Comparison of ENCODE assay signal across 8 mouse cellular contexts in genomic region chr13:74399298-74399839, GRCm38 (mm10). TPM values are rescaled to one million over a fixed set of nuclear protein-coding genes. Genes with fewer than 3 reads are reported as not detected.
DNase-seq lines count a peak whose midpoint lies in the region; ATAC-seq and TF ChIP-seq lines count a peak whose summit lies in the region.

TSS of gene Ftl1-ps1 (plus strand) at chr13:74399694.

- no peak within 1 kb of the TSS for H3K9ac ChIP-seq in embryonic facial prominence, embryonic 13.5 days
- H3K9ac ChIP-seq in heart, embryonic 15.5 days, result no peak within 1 kb of the TSS

- no peak within 1 kb of the TSS for H3K27ac ChIP-seq in thymus, adult 2 months (ENCODE audit: control insufficient read depth, insufficient read depth, low read length)
- H3K27ac ChIP-seq in embryonic facial prominence, embryonic 13.5 days, result no peak within 1 kb of the TSS
- no peak within 1 kb of the TSS for H3K27ac ChIP-seq in heart, embryonic 15.5 days

- 41% methylated on average over 11 of the region's 11 CpGs for WGBS in thymus, adult 2 months
- WGBS in embryonic facial prominence, embryonic 13.5 days, result 10% methylated on average over 11 of the region's 11 CpGs
- 15% methylated on average over 11 of the region's 11 CpGs for WGBS in heart, embryonic 15.5 days

- TF ChIP-seq POLR2A in thymus, adult 2 months (IDR thresholded peaks at IDR 0.05; ENCODE audit: control insufficient read depth, extremely low read depth, insufficient read depth, low read length, poor library complexity), result no peak

- no peaks in the 10 kb centered on the region for H3K4me1 ChIP-seq in thymus, adult 2 months (replicated peaks; ENCODE audit: control insufficient read depth, insufficient read depth, low read length)
- H3K4me1 ChIP-seq in embryonic facial prominence, embryonic 13.5 days, result no peaks in the 10 kb centered on the region
- H3K4me1 ChIP-seq in heart, embryonic 15.5 days (replicated peaks), result no peaks in the 10 kb centered on the region
- no peaks in the 10 kb centered on the region for H3K4me1 ChIP-seq in megakaryocyte, embryonic 14.5 days

- no peak for TF ChIP-seq CTCF in thymus, adult 2 months (IDR thresholded peaks at IDR 0.05; ENCODE audit: borderline replicate concordance, control insufficient read depth, extremely low read depth, insufficient read depth, low read length, poor library complexity)

- no peak within 1 kb of the TSS for H3K4me3 ChIP-seq in thymus, adult 2 months (ENCODE audit: control insufficient read depth, insufficient read depth, low read length)
- no peak within 1 kb of the TSS; the same call in 1 of the 2 replicates for H3K4me3 ChIP-seq in embryonic facial prominence, embryonic 13.5 days
- H3K4me3 ChIP-seq in heart, embryonic 15.5 days, result peak within 1 kb of the TSS; percentile 19; the same call in 1 of the 2 replicates
- H3K4me3 ChIP-seq in megakaryocyte, embryonic 14.5 days (replicated peaks), result no peak within 1 kb of the TSS

- H3K4me2 ChIP-seq in embryonic facial prominence, embryonic 13.5 days, result peak within 1 kb of the TSS; percentile 32
- H3K4me2 ChIP-seq in heart, embryonic 15.5 days, result peak within 1 kb of the TSS; percentile 50

- H3K36me3 ChIP-seq in thymus, adult 2 months (ENCODE audit: control insufficient read depth, insufficient read depth, low read length), result no peaks in the 10 kb centered on the region
- H3K36me3 ChIP-seq in embryonic facial prominence, embryonic 13.5 days, result no peaks in the 10 kb centered on the region
- H3K36me3 ChIP-seq in heart, embryonic 15.5 days, result no peaks in the 10 kb centered on the region
- no peaks in the 10 kb centered on the region for H3K36me3 ChIP-seq in megakaryocyte, embryonic 14.5 days (replicated peaks; ENCODE audit: low read length)

- H3K27me3 ChIP-seq in thymus, adult 2 months (ENCODE audit: control insufficient read depth, insufficient read depth, low read length), result no peaks in the 10 kb centered on the region
- H3K27me3 ChIP-seq in embryonic facial prominence, embryonic 13.5 days, result no peaks in the 10 kb centered on the region
- no peaks in the 10 kb centered on the region; the same call in 1 of the 2 replicates for H3K27me3 ChIP-seq in heart, embryonic 15.5 days
- H3K27me3 ChIP-seq in megakaryocyte, embryonic 14.5 days (replicated peaks), result peaks cover 5% of the 10 kb centered on the region

- ATAC-seq in embryonic facial prominence, embryonic 13.5 days (ENCODE audit: insufficient number of reproducible peaks, insufficient read depth, low FRiP score, low TSS enrichment, low read depth), result no peak
- ATAC-seq in heart, embryonic 15.5 days (replicated peaks; ENCODE audit: insufficient number of reproducible peaks, insufficient read depth, low FRiP score, low read depth), result no peak

- DNase-seq in thymus, adult 2 months, result no peak
- DNase-seq in thymus, postnatal 36 days, result no peak
- peak; percentile 9 to 55 for DNase-seq in kidney, postnatal 25 days
- no peak for DNase-seq in right cerebral cortex, postnatal 14 days
- DNase-seq in frontal cortex, postnatal 14 days (ENCODE audit: low spot score in 2 of 2), result no peak

- no peaks in the 10 kb centered on the region for H3K9me3 ChIP-seq in embryonic facial prominence, embryonic 13.5 days
- H3K9me3 ChIP-seq in heart, embryonic 15.5 days (replicated peaks), result no peaks in the 10 kb centered on the region
- no peaks in the 10 kb centered on the region for H3K9me3 ChIP-seq in megakaryocyte, embryonic 14.5 days

RNA-seq across cellular contexts. Expression of gene Ftl1-ps1, which starts in this region (rescaled TPM):
- polyA plus RNA-seq in thymus, adult 2 months (2012; rRNA removed), result 23.3 and 32.4 TPM in 2 replicates
- polyA plus RNA-seq in embryonic facial prominence, embryonic 13.5 days (2015; fragmentation: Nextera tagmentation; extraction: Ambion mirVana), result 83.8 and 276 TPM in 2 replicates
- 57.7 and 65.8 TPM in 2 replicates for polyA plus RNA-seq in heart, embryonic 15.5 days (2015; fragmentation: Nextera tagmentation; extraction: Ambion mirVana)
- 42.6 and 52.8 TPM in 2 replicates for polyA plus RNA-seq in megakaryocyte, embryonic 14.5 days (2012; ENCODE audit: insufficient read depth, low replicate concordance)

Comparison
In these comparisons a context has a peak if more than half of its experiments do, and no peak if none do; other contexts are left out.
1. DNase-seq: peak in kidney, postnatal 25 days (2 of 2); none in thymus, adult 2 months (single experiment), thymus, postnatal 36 days (0 of 2), right cerebral cortex, postnatal 14 days (single experiment) and frontal cortex, postnatal 14 days (0 of 2).